Mouse (Mus musculus) left cerebral cortex, postnatal 4 days (tissue): ENCODE measurements around the gene Coro1a. TPM values are rescaled to one million over a fixed set of nuclear protein-coding genes. Genes with fewer than 3 reads are reported as not detected.

Source experiments
- DNase-seq: peaks from one replicate; pipeline ENCODE4 v3.0.0-alpha.2; 2022
- intact Hi-C: fragments of 180-260 bp; cut with DNase I; formaldehyde crosslinking; loops from one replicate; pipeline ENCODE4 v1.15.1; 2025
- total RNA-seq, 2 experiments: library from RNA; stranded (reverse); gene quantifications; 2 replicates each; pipeline ENCODE4 v1.2.3; 2021

The Coro1a gene
- total RNA-seq, 2 experiments from 2014 or later, result 137 to 143 TPM

- intact Hi-C loops, result no loop called here
- no peak for DNase-seq
Measured at GRCm38 (mm10) chr7:126708175-126708952, 777 bp upstream of the Coro1a start.

- intact Hi-C loops, result loop anchor here (5.0 kb wide), 1 partner anchor 53 kb away; the partner anchor contains the start of gene Mapk3
Measured at GRCm38 (mm10) chr7:126704121-126704980, 3.2 kb downstream of the Coro1a start.

GRCm38 (mm10) chr7:126703757-126704077, 3.9 kb downstream of the Coro1a start:
- peak; percentile 35 for DNase-seq
- intact Hi-C loops, result loop anchor here (5.0 kb wide), 1 partner anchor 54 kb away; the partner anchor contains the start of gene Mapk3

More at GRCm38 (mm10) chr7:126704121-126704980, 3.2 kb downstream of the Coro1a start:
- peak; percentile 79 for DNase-seq

GRCm38 (mm10) chr7:126702861-126703756, 4.5 kb downstream of the Coro1a start:
- no peak for DNase-seq
- intact Hi-C loops, result loop anchor here (5.0 kb wide), 1 partner anchor 54 kb away; the partner anchor contains the start of gene Mapk3

GRCm38 (mm10) chr7:126702358-126702757, 5.2 kb downstream of the Coro1a start:
- DNase-seq, result no peak
- intact Hi-C loops, result loop anchor here (5.0 kb wide), 1 partner anchor 55 kb away; the partner anchor contains the start of gene Mapk3

GRCm38 (mm10) chr7:126701559-126702357, 5.8 kb downstream of the Coro1a start:
- intact Hi-C loops, result loop anchor here (5.0 kb wide), 1 partner anchor 56 kb away; the partner anchor contains the start of gene Mapk3
- no peak for DNase-seq

- peak; percentile 91 for DNase-seq
- intact Hi-C loops, result loop anchor here (5.0 kb wide), 1 partner anchor 56 kb away; the partner anchor contains the start of gene Mapk3
Measured at GRCm38 (mm10) chr7:126701070-126701469, 6.5 kb downstream of the Coro1a start.

- intact Hi-C loops, result loop anchor here (5.0 kb wide), 1 partner anchor 57 kb away; the partner anchor contains the start of gene Mapk3
- DNase-seq, result no peak
Measured at GRCm38 (mm10) chr7:126700063-126701015, 7.2 kb downstream of the Coro1a start.

- DNase-seq, result no peak
- intact Hi-C loops, result no loop called here
Measured at GRCm38 (mm10) chr7:126697838-126698237, 9.7 kb downstream of the Coro1a start.

- no peak for DNase-seq
- intact Hi-C loops, result no loop called here
Measured at GRCm38 (mm10) chr7:126696886-126697285, 10.7 kb downstream of the Coro1a start.

- intact Hi-C loops, result no loop called here
- DNase-seq, result no peak
Measured at GRCm38 (mm10) chr7:126696303-126696702, 11.3 kb downstream of the Coro1a start.

GRCm38 (mm10) chr7:126695631-126696207, 11.9 kb downstream of the Coro1a start, which contains the start of gene Slx1b:
Gene Slx1b, minus strand, starts transcription at chr7:126695784.
- intact Hi-C loops, result no loop called here
- DNase-seq, result peak; percentile 95

- intact Hi-C loops, result no loop called here
- DNase-seq, result peak; percentile 68
Measured at GRCm38 (mm10) chr7:126695210-126695611, 12.4 kb downstream of the Coro1a start, which contains the start of gene Bola2. Gene Bola2, plus strand, starts transcription at chr7:126695401.

- intact Hi-C loops, result no loop called here
- DNase-seq, result no peak
Measured at GRCm38 (mm10) chr7:126694441-126695051, 13.0 kb downstream of the Coro1a start.

- intact Hi-C loops, result no loop called here
- DNase-seq, result no peak
Measured at GRCm38 (mm10) chr7:126693781-126694180, 13.8 kb downstream of the Coro1a start.

- peak; percentile 82 for DNase-seq
- intact Hi-C loops, result no loop called here
Measured at GRCm38 (mm10) chr7:126693256-126693655, 14.3 kb downstream of the Coro1a start.

- intact Hi-C loops, result no loop called here
- DNase-seq, result no peak
Measured at GRCm38 (mm10) chr7:126692426-126692825, 15.2 kb downstream of the Coro1a start.
